Mouse (Mus musculus) small intestine, adult 2 months (tissue): ENCODE measurements at regions not wholly inside any gene's neighbourhood (a gene's known extent, or its start where the extent isn't known, plus 50 kb on each side); places are given as distances from the start of the nearest gene placed in this dataset.

Source experiments
- CTCF ChIP-seq: fragments of 200-500 bp; IDR thresholded peaks from 2 replicates; pipeline ENCODE4 v1.5.1; 2012; ENCODE audit warnings: low read depth, mild to moderate bottlenecking, control low read depth, inconsistent platforms, low read length, moderate library complexity, mixed read lengths; ENCODE audit not compliant: insufficient replicate concordance, insufficient read length; ENCODE audit errors: extremely low read depth
- POLR2A ChIP-seq: fragments of 200-500 bp; IDR thresholded peaks from 2 replicates; pipeline ENCODE4 v1.6.1; 2012; ENCODE audit warnings: low read depth, mild to moderate bottlenecking, control low read depth, inconsistent platforms, low read length, moderate library complexity

- TF ChIP-seq CTCF: no peak
- TF ChIP-seq POLR2A: no peak
These were observed 245.3 kb upstream of the Nrp1 start for GRCm38 (mm10) chr8:128113116-128113515.
